Mouse (Mus musculus) lung, adult 2 months (tissue): Measurements from ENCODE around the gene Cdkal1.

Experiments
- CTCF ChIP-seq: fragments of 200-500 bp; IDR thresholded peaks from 2 replicates; pipeline ENCODE4 v1.5.1; 2011; ENCODE audit warnings: mild to moderate bottlenecking, low read length, control low read depth; ENCODE audit not compliant: insufficient read depth
- POLR2A ChIP-seq: fragments of 200-500 bp; IDR thresholded peaks from 2 replicates; pipeline ENCODE4 v1.6.1; 2011; ENCODE audit warnings: low read depth, mild to moderate bottlenecking, control low read depth, low read length, borderline replicate concordance; ENCODE audit errors: extremely low read depth

DNA sequence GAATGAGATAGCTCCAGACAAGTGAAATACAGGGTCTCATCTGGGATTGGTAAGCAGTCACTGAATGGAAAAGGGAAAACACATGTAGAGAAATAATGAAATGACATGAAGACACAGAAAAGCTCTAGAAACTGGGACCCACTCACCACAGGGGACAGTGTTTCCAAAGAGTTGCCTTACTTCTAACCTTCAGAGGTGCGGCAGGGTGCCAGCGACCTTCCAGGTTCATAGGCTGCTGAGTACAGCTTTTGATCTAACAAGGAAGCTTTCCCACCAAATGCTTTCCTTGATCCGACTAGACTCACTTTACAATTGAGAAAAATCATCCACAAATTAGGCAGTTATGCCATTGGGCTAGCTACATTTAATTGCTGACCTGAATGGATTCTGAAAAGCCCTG is 507.1 kb downstream of the Cdkal1 start:
- no peak for TF ChIP-seq CTCF
- TF ChIP-seq POLR2A: no peak
